Mouse (Mus musculus) limb, embryonic 15.5 days (tissue): ENCODE results near the gene Spats2. TPM values are rescaled to one million over a fixed set of nuclear protein-coding genes. Genes with fewer than 3 reads are reported as not detected.
"Not testable (repeated sequence)": the region's sequence is repeated elsewhere in the genome, so short reads cannot be mapped to it uniquely, and the experiment has no call there.

ENCODE experiments used
- ATAC-seq: fragments of 200-750 bp; cut with Nextera tagmentation; 2 replicates; pipeline ENCODE4 v1.8.0; 2017; ENCODE audit warnings: low read depth, moderate TSS enrichment; ENCODE audit not compliant: insufficient number of reproducible peaks, low FRiP score, low TSS enrichment
- H3K27ac ChIP-seq: fragments of 300-500 bp; sonication (generic); 2 replicates; pipeline ENCODE4 v1.5.1; 2015; ENCODE audit warnings: moderate library complexity, mild to moderate bottlenecking, inconsistent platforms
- H3K27me3 ChIP-seq: fragments of 300-500 bp; sonication (generic); 2 replicates; pipeline ENCODE4 v1.6.1; 2015; ENCODE audit warnings: inconsistent platforms
- H3K36me3 ChIP-seq: fragments of 300-500 bp; sonication (generic); 2 replicates; pipeline ENCODE4 v1.6.1; 2015; ENCODE audit warnings: inconsistent platforms
- H3K4me1 ChIP-seq: fragments of 300-500 bp; sonication (generic); 2 replicates; pipeline ENCODE4 v1.6.1; 2015; ENCODE audit warnings: inconsistent platforms
- H3K4me2 ChIP-seq: fragments of 300-500 bp; sonication (generic); 2 replicates; pipeline ENCODE4 v1.6.1; 2015; ENCODE audit warnings: mild to moderate bottlenecking, inconsistent platforms
- H3K4me3 ChIP-seq: fragments of 300-500 bp; sonication (generic); 2 replicates; pipeline ENCODE4 v1.5.1; 2015; ENCODE audit warnings: mild to moderate bottlenecking, inconsistent platforms
- H3K9ac ChIP-seq: fragments of 300-500 bp; sonication (generic); 2 replicates; pipeline ENCODE4 v1.6.1; 2015; ENCODE audit warnings: inconsistent platforms
- H3K9me3 ChIP-seq: fragments of 300-500 bp; sonication (generic); 2 replicates; pipeline ENCODE4 v1.6.1; 2016; ENCODE audit warnings: inconsistent platforms
- WGBS: fragments of 180-500 bp; shearing (Covaris S2); methylation state at CpG from one replicate; pipeline ENCODE4 v1.1.7; 2015; 5-methylcytosine and 5-hydroxymethylcytosine counted together
- polyA plus RNA-seq: library from polyadenylated mRNA; unstranded; fragments of >200 nt; fragmentation: Nextera tagmentation; extraction: Ambion mirVana; gene quantifications from 2 replicates; pipeline ENCODE4 v1.2.1, GENCODE M21; 2015

The Spats2 gene
- polyA plus RNA-seq, 1 experiment from 2014 or later, result 33.1 TPM

DNA sequence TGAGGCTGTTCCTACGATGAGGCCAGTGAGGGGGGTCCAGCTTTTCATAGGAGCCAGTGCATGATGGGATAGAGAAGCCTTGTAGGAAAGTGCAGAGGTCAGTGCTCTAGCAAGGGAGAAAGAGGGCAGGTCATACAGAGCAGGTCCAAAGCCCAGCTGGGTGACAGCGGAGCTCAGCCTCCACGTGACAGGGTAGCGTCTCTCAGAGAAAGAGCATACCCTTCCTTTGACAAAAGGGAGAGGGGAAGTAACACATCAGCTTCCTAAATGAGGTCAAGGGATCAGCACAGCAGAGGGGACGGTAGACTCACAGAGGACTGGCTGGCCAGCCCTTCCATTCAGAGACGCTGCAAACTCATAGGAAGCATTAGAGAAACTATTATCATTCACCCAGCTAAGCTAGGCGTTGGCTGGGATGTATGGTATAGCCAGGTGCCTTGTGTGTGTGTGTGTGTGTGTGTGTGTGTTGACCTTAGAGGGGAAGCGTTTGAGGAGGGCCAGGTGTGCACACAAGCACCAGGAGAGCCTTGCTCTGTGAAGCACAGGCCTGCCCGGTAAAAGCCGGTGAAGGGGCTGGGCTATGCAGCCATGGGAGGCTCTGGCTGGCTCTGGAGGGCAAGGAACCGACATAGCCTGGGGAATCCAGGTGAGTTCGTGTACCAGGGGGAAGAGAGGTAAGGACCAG lies 108.8 kb downstream of the Spats2 start:
- WGBS, result 66% methylated on average over 12 of the region's 12 CpGs
- peaks cover 48% of the 10 kb centered on the region for H3K27me3 ChIP-seq

DNA sequence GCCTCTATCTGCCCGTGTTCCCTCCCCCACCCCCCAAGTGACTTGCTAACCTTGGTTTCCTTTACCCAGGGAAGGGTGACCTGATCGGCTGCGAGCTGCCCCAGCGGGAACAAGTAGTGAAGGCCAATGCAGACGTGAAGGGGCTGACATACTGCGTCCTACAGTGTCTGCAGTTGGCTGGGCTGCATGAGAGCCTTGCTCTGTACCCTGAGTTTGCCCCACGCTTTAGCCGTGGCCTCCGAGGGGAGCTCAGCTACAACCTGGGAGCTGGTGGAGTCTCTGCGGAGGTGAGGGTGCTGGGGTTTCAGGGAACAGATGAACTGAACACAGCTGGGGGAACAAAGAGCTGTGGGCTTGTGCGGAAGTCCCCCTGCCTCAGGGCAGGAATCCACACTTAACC lies 112.3 kb downstream of the Spats2 start:
- Histone ChIP-seq H3K4me3 (no peak overlapping the region), H3K4me2 (no peak overlapping the region), H3K9me3 (no peaks in the 10 kb centered on the region), H3K27me3 (peaks cover 22% of the 10 kb centered on the region), H3K27ac (no peak overlapping the region), H3K4me1 (peaks cover 10% of the 10 kb centered on the region; the same call in 1 of the 2 replicates), H3K36me3 (peaks cover 19% of the 10 kb centered on the region), H3K9ac (no peak overlapping the region)
- whole genome bisulfite sequencing, result 49% methylated on average over 11 of the region's 11 CpGs
- no peak for ATAC-seq

More for the DNA sequence above, 108.8 kb downstream of the Spats2 start:
- Histone ChIP-seq H3K9ac (no peak overlapping the region), H3K36me3 (no peaks in the 10 kb centered on the region), H3K4me1 (peaks cover 7% of the 10 kb centered on the region; the same call in 1 of the 2 replicates), H3K27ac (no peak overlapping the region), H3K4me3 (no peak overlapping the region), H3K9me3 (no peaks in the 10 kb centered on the region), H3K4me2 (no peak overlapping the region)
- ATAC-seq, result no peak

DNA sequence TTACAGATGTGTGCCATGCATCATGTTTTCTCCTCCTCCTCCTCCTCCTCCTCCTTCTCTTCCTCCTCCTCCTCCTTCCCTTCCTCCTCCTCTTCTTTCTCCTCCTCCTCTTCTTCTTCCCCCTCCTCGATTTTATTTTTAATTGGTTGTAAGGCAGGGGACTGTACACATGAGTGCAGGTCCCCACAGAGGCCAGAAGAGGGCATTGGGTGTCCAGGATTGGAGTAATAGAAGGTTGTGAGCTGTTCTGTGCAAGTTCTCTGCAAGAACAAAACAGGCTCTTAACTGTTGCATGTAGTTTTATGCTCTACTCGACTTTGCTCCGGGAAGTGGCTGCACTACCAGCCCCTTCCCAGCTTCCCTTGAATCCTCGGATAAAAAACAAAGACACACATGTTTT lies 114.4 kb downstream of the Spats2 start:
- H3K27me3 ChIP-seq, result 0 out of 2 replicates have a peak, but pooled peaks cover 3% of the 10 kb centered on the region
- no peak overlapping the region for H3K4me3 ChIP-seq
- H3K9ac ChIP-seq, result no peak overlapping the region
- 0 out of 2 replicates have a peak, but pooled peaks cover 6% of the 10 kb centered on the region for H3K4me1 ChIP-seq
- H3K9me3 ChIP-seq, result no peaks in the 10 kb centered on the region
- ATAC-seq, result no peak
- peaks cover 41% of the 10 kb centered on the region for H3K36me3 ChIP-seq
- no peak overlapping the region for H3K4me2 ChIP-seq
- 56% methylated on average over 4 of the region's 4 CpGs for WGBS
- H3K27ac ChIP-seq, result no peak overlapping the region

DNA sequence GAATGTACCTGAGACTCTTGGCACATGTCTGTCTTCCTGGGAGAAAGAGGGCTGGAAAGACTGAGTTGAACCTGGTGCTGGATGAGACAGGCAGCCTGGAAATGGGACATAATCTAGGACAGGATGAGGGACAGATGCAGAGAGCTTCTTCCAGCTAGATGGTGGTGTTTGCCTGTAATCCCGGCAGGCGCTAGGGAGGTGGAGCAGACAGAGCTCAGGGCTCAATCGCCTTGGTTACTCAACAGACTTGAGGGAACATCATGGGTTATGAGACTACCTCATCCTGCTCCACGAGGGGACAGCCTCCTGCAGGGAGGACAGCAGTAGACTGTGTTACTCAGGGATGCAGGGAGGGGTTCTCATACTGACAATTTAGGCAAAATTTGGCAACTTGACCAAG lies 115.5 kb downstream of the Spats2 start:
- H3K36me3 ChIP-seq, result peaks cover 51% of the 10 kb centered on the region
- no peak for ATAC-seq
- 73% methylated on average over 4 of the region's 4 CpGs for WGBS

DNA sequence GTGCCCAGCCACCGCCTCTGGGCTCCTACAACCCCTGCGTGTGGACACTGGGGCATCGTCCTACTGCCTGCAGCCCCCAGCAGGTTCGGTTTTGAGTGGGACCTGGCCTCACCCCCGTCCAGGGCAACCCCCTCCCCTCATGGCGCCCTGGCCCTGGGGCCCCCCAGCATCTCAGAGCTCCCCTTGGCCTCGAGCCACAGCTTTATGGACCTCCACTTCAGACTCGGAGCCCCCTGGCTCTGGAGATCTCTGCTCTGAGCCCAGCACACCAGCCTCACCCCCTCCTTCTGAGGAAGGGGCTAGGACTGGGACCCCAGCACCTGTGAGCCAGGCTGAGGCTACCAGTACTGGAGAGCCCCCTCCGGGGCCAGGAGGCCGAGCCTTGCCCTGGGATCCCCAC lies 116.3 kb downstream of the Spats2 start:
- Histone ChIP-seq H3K36me3 (peaks cover 59% of the 10 kb centered on the region), H3K9me3 (no peaks in the 10 kb centered on the region), H3K4me1 (0 out of 2 replicates have a peak, but pooled peaks cover 6% of the 10 kb centered on the region), H3K27ac (no peak overlapping the region), H3K4me2 (no peak overlapping the region), H3K27me3 (no peaks in the 10 kb centered on the region), H3K4me3 (no peak overlapping the region), H3K9ac (no peak overlapping the region)
- ATAC-seq, result no peak
- 90% methylated on average over 10 of the region's 10 CpGs for WGBS

More for the DNA sequence above, 115.5 kb downstream of the Spats2 start:
- Histone ChIP-seq H3K4me1 (0 out of 2 replicates have a peak, but pooled peaks cover 6% of the 10 kb centered on the region), H3K27ac (no peak overlapping the region), H3K27me3 (no peaks in the 10 kb centered on the region), H3K4me3 (no peak overlapping the region), H3K4me2 (no peak overlapping the region), H3K9me3 (no peaks in the 10 kb centered on the region), H3K9ac (no peak overlapping the region)

DNA sequence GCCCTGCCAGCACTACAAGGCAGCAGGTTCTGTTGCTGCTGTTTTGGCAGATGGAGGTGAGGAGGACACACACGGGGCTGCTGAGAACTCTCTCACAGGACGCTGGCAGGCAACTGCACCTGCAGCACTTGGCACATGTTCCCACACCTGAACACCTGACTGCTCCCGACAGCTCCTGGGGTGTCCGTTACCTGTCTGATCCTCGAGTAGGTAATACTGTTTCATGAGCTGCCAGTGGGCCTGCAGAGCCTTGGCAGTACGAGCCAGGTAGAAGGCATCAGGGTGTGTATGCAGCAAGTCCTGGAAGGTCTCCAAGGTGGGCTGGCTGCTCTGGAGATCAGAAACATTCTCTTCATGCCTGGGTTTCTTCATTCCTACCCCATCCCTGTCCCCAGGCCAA lies 121.0 kb downstream of the Spats2 start:
- not testable (repeated sequence) for H3K9ac ChIP-seq, H3K4me3 ChIP-seq, H3K27ac ChIP-seq, H3K4me2 ChIP-seq, H3K27me3 ChIP-seq, H3K9me3 ChIP-seq, ATAC-seq
- peaks cover 11% of the 10 kb centered on the region; the same call in 1 of the 2 replicates for H3K4me1 ChIP-seq
- peaks cover 74% of the 10 kb centered on the region for H3K36me3 ChIP-seq
- WGBS, result 79% methylated on average over 6 of the region's 6 CpGs

DNA sequence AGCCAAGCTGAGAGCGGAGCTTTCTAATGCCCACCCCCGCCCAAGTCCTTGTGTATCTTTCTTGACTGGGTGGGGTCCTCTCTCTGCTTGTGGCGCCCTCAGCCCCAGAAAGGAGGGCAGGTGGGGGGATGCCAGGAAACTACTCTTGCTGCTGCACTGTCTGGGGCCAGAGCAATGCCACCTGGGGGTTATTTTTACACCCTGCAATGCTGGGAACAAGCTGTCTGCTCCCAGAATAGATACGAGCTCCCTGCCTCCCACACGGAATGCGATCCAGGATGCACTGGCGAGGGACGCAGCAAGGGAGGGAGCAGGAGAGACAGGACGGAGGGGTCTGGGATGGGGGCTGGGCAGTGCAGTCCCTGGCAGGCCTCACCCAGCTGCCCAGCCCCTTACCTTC lies 123.3 kb downstream of the Spats2 start:
- Histone ChIP-seq H3K4me2 (no peak overlapping the region), H3K4me1 (peaks cover 15% of the 10 kb centered on the region; the same call in 1 of the 2 replicates), H3K9ac (no peak overlapping the region), H3K27me3 (no peaks in the 10 kb centered on the region), H3K36me3 (peaks cover 55% of the 10 kb centered on the region), H3K27ac (no peak overlapping the region), H3K4me3 (no peak overlapping the region), H3K9me3 (no peaks in the 10 kb centered on the region)
- ATAC-seq, result no peak
- WGBS, result 85% methylated on average over 9 of the region's 9 CpGs

DNA sequence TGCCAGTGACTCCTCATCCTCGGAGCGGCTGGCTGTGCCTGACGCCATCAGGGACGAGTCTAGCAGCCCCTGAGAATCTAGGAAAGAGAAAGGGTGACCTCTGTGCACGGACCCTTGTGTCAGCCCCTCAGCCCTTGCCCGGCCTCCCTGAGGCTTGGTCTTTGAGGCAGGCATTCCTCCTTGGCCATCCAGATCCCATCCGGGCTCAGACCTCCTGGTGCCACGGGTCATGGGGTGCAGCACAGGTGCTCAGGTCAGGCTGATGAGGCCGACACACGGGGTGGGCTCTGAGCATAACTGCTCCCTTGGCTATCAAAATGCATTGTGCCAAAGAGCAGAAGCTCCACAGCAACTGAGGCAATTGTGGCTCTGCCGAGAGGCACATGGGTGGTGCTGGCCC lies 124.2 kb downstream of the Spats2 start:
- H3K36me3 ChIP-seq, result peaks cover 45% of the 10 kb centered on the region
- peaks cover 15% of the 10 kb centered on the region; the same call in 1 of the 2 replicates for H3K4me1 ChIP-seq
- H3K4me2 ChIP-seq, result no peak overlapping the region
- H3K9me3 ChIP-seq, result no peaks in the 10 kb centered on the region
- 0 out of 2 replicates have a peak overlapping the region, but pooled peaks have one; percentile 7 for H3K9ac ChIP-seq
- 92% methylated on average over 11 of the region's 11 CpGs for WGBS
- no peak for ATAC-seq
- no peaks in the 10 kb centered on the region for H3K27me3 ChIP-seq
- H3K4me3 ChIP-seq, result no peak overlapping the region
- H3K27ac ChIP-seq, result no peak overlapping the region

DNA sequence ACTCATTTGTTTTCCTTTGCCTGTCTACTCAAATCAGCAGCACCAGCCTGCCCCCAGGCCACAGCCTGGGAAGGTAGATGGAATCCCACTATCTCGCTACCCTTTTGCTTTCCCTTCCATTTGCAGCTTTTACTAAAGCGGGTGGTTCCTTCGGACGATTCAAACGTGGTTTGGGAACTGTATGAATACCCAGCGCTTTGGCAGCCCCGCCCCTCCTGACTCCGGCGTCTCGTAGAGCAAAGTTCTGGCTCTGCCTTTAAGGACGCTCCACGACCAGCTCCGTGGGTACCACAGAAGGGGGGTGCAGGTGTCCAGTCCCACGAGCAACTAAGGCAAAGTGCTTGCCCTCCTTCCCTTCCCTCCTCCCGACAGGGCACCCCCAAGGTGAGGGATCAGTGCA lies 125.4 kb downstream of the Spats2 start:
- H3K9ac ChIP-seq, result peak overlapping the region; percentile 28; the same call in 1 of the 2 replicates
- peak overlapping the region; percentile 73 for H3K4me2 ChIP-seq
- H3K4me1 ChIP-seq, result peaks cover 15% of the 10 kb centered on the region; the same call in 1 of the 2 replicates
- H3K9me3 ChIP-seq, ATAC-seq, H3K27me3 ChIP-seq: not testable (repeated sequence)
- H3K27ac ChIP-seq, result peak overlapping the region; percentile 75
- under 1% methylated on average over 14 of the region's 15 CpGs for WGBS
- H3K4me3 ChIP-seq, result peak overlapping the region; percentile 70
- H3K36me3 ChIP-seq, result peaks cover 34% of the 10 kb centered on the region

DNA sequence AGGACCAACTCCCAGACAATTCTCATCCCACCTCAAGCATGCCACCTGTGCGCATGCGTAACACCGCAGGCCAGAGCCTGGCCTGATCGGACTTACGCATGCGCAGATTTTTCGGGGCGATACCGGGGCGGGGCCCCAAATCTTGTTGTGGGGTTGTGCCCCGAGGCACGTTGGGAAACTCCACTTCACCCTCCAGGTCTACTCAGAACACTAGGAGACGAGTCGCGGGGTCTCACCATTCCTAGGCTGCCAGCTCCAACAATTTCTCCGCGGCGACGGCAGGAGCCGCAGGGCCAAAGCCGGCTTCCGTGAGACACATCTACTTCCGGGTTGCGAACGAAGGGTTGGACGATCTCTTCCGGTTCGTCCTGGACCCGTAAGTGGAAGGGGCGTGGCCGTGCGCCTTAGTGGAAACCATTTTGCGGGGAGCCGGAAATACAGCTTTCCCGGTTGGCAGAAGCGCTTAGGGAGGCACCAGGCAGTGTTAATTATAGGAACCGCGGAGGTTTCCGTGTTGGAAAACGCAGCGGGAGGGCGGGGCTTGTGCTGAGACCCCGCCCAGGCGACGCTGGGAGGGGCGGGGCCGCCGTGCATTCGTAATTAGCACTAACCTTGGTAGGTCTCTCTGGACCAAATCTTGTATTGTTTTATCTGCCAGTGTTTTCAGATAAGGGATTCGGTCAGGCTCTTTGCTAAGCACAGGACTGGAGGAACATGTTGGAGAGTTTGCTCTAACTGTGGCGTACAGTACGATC lies 126.1 kb downstream of the Spats2 start, which contains the start of gene Mcrs1:
TSS of gene Mcrs1 (minus strand) at position 336 of the 755 bp plus-strand sequence.
- H3K36me3 ChIP-seq, result peaks cover 27% of the 10 kb centered on the region
- under 1% methylated on average over 52 of the region's 52 CpGs for WGBS

DNA sequence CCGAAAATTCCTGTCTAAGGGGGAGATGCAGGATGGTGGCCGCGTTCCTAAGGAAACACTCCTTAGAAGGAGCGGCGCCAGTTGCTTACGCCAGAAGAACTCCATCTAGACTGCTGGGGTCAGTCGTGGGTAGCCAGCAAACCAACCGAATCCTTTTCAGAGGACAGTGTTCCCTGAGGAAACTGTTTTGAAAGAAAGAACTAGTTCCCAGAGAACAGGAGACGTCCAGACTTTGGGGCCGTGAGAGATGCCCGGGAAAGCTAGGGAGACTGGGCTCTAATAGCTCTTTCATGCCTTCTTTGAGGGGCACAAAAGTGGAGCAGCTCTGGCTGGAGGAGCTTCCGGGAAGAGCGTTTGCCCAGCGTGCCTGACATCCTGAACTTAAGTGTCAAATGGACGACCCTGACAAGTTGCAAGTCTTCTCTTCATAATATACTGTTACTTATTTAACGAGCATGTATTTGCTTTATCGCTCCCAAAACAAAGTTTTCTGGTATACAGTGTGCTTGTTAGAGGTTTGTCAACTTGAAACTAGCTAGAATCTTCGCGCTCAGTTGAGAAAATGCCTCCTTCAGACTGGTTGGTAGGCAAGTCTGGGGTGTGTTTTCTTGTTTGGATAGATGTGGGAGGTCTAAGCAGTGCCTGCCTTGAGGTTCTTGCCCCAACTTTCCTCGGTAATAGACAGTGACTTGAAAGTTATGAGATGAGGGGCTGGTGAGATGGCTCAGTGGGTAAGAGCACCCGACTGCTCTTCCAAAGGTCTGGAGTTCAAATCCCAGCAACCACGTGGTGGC lies 126.9 kb downstream of the Spats2 start:
- Histone ChIP-seq H3K9ac (peak overlapping the region; percentile 28), H3K36me3 (peaks cover 20% of the 10 kb centered on the region), H3K4me1 (peaks cover 15% of the 10 kb centered on the region; the same call in 1 of the 2 replicates), H3K4me2 (peak overlapping the region; percentile 73), H3K4me3 (peak overlapping the region; percentile 70), H3K27me3 (no peaks in the 10 kb centered on the region), H3K27ac (peak overlapping the region; percentile 98), H3K9me3 (no peaks in the 10 kb centered on the region)
- 3% methylated on average over 22 of the region's 22 CpGs for WGBS
- peak; percentile 68 for ATAC-seq

More for the DNA sequence above, 126.1 kb downstream of the Spats2 start, which contains the start of gene Mcrs1:
- Histone ChIP-seq H3K4me1 (peaks cover 15% of the 10 kb centered on the region; the same call in 1 of the 2 replicates), H3K27me3 (no peaks in the 10 kb centered on the region), H3K9ac (peak within 1 kb of the TSS; percentile 37), H3K4me2 (peak within 1 kb of the TSS; percentile 73), H3K4me3 (peak within 1 kb of the TSS; percentile 70), H3K9me3 (no peaks in the 10 kb centered on the region), H3K27ac (peak within 1 kb of the TSS; percentile 98)
- peak; percentile 95 for ATAC-seq
